Mouse (Mus musculus): ENCODE measurements at regions not wholly inside any gene's neighbourhood (a gene's known extent, or its start where the extent isn't known, plus 50 kb on each side); places are given as distances from the start of the nearest gene placed in this dataset.
A peak's percentile ranks its signal among the peaks of the same experiment; 100 is the strongest.

GRCm38 (mm10) chr14:85768301-85768700 lies 1324.9 kb downstream of the Pcdh17 start:
- no peak for ATAC-seq (ENCODE audit: insufficient read depth)
- no peaks in the 10 kb centered on the region for H3K9me3 ChIP-seq (ENCODE audit: low read depth, low read length)
- H3K4me3 ChIP-seq (ENCODE audit: low read depth, low read length): no peak overlapping the region
- TF ChIP-seq CTCF (IDR thresholded peaks at IDR 0.05; ENCODE audit: low read depth): no peak
- no peak overlapping the region for H3K27ac ChIP-seq (ENCODE audit: low read depth)
- H3K4me2 ChIP-seq: no peak overlapping the region
- H3K9ac ChIP-seq: no peak overlapping the region
- no peaks in the 10 kb centered on the region for H3K27me3 ChIP-seq (ENCODE audit: insufficient read depth, low read length)
- no peaks in the 10 kb centered on the region for H3K36me3 ChIP-seq (ENCODE audit: insufficient read depth)
- no peak for DNase-seq
- WGBS: 78% methylated on average over 5 of the region's 5 CpGs
- no peaks in the 10 kb centered on the region for H3K4me1 ChIP-seq (ENCODE audit: insufficient read depth)

- TF ChIP-seq CTCF (IDR thresholded peaks at IDR 0.05; ENCODE audit: low read depth): no peak
- no peaks in the 10 kb centered on the region for H3K9me3 ChIP-seq (ENCODE audit: low read depth, low read length)
- H3K4me1 ChIP-seq (ENCODE audit: insufficient read depth): no peaks in the 10 kb centered on the region
- DNase-seq: no peak
- peak; percentile 69; the same call in 1 of the 2 replicates for ATAC-seq (ENCODE audit: insufficient read depth)
- no peak overlapping the region for H3K9ac ChIP-seq
- no peaks in the 10 kb centered on the region for H3K36me3 ChIP-seq (ENCODE audit: insufficient read depth)
- H3K27ac ChIP-seq (ENCODE audit: low read depth): no peak overlapping the region
- 65% methylated on average over 1 of the region's 1 CpGs for WGBS
- no peaks in the 10 kb centered on the region for H3K27me3 ChIP-seq (ENCODE audit: insufficient read depth, low read length)
- no peak overlapping the region for H3K4me2 ChIP-seq
- H3K4me3 ChIP-seq (ENCODE audit: low read depth, low read length): no peak overlapping the region
Observed at GRCm38 (mm10) chr14:85757343-85757742, 1314.0 kb downstream of the Pcdh17 start.

- ATAC-seq (ENCODE audit: insufficient read depth) (no peak), DNase-seq (no peak)
- Histone ChIP-seq H3K4me1 (ENCODE audit: insufficient read depth) (no peaks in the 10 kb centered on the region), H3K9me3 (ENCODE audit: low read depth, low read length) (no peaks in the 10 kb centered on the region), H3K9ac (no peak overlapping the region), H3K27me3 (ENCODE audit: insufficient read depth, low read length) (no peaks in the 10 kb centered on the region), H3K27ac (ENCODE audit: low read depth) (no peak overlapping the region), H3K4me2 (no peak overlapping the region), H3K36me3 (ENCODE audit: insufficient read depth) (no peaks in the 10 kb centered on the region), H3K4me3 (ENCODE audit: low read depth, low read length) (no peak overlapping the region)
- WGBS: 78% methylated on average over 4 of the region's 4 CpGs
- TF ChIP-seq CTCF (IDR thresholded peaks at IDR 0.05; ENCODE audit: low read depth): no peak
Observed at GRCm38 (mm10) chr14:85738567-85738966, 1295.2 kb downstream of the Pcdh17 start.

All from lung, embryonic 14.5 days (tissue).